Mouse (Mus musculus) midbrain, embryonic 10.5 days (tissue): ENCODE results near the gene Grin2a. TPM values are rescaled to one million over a fixed set of nuclear protein-coding genes. Genes with fewer than 3 reads are reported as not detected.

Experiments used
- DNase-seq: peaks from one replicate; pipeline ENCODE4 v3.0.0-alpha.2; 2017; ENCODE audit warnings: low spot score
- H3K27ac ChIP-seq: fragments of 300-500 bp; sonication (generic); replicated peaks from 2 replicates; pipeline ENCODE4 v1.5.1; 2016; ENCODE audit warnings: mild to moderate bottlenecking
- H3K27me3 ChIP-seq: fragments of 300-500 bp; sonication (generic); 2 replicates; pipeline ENCODE4 v1.6.1; 2016; ENCODE audit warnings: low read depth, mild to moderate bottlenecking; ENCODE audit not compliant: poor library complexity, severe bottlenecking
- H3K36me3 ChIP-seq: fragments of 300-500 bp; sonication (generic); 2 replicates; pipeline ENCODE4 v1.6.1; 2016; ENCODE audit warnings: mild to moderate bottlenecking, moderate library complexity
- H3K4me1 ChIP-seq: fragments of 300-500 bp; sonication (generic); 2 replicates; pipeline ENCODE4 v1.6.1; 2016
- H3K4me3 ChIP-seq: fragments of 300-500 bp; sonication (generic); 2 replicates; pipeline ENCODE4 v1.5.1; 2016; ENCODE audit warnings: mild to moderate bottlenecking, moderate library complexity
- H3K9me3 ChIP-seq: fragments of 300-500 bp; sonication (generic); replicated peaks from 2 replicates; pipeline ENCODE4 v1.6.1; 2016; ENCODE audit warnings: mild to moderate bottlenecking
- WGBS: fragments of 180-500 bp; shearing (Covaris S2); methylation state at CpG from one replicate; pipeline ENCODE4 v1.1.7; 2016; 5-methylcytosine and 5-hydroxymethylcytosine counted together
- polyA plus RNA-seq: library from polyadenylated mRNA; unstranded; fragments of >200 nt; fragmentation: Nextera tagmentation; extraction: Ambion mirVana; gene quantifications from 2 replicates; pipeline ENCODE4 v1.2.1, GENCODE M21; 2016

The Grin2a gene
- polyA plus RNA-seq, 1 experiment from 2014 or later = 1.8 TPM

- no peak for DNase-seq
- no peak overlapping the region for H3K27ac ChIP-seq
- 86% methylated on average over 2 of the region's 2 CpGs for WGBS
- no peaks in the 10 kb centered on the region for H3K4me1 ChIP-seq
- H3K9me3 ChIP-seq = no peaks in the 10 kb centered on the region
- H3K36me3 ChIP-seq = no peaks in the 10 kb centered on the region
- no peaks in the 10 kb centered on the region for H3K27me3 ChIP-seq
- no peak overlapping the region for H3K4me3 ChIP-seq
Measured at GRCm38 (mm10) chr16:9825110-9825483, 170.3 kb downstream of the Grin2a start.

DNA sequence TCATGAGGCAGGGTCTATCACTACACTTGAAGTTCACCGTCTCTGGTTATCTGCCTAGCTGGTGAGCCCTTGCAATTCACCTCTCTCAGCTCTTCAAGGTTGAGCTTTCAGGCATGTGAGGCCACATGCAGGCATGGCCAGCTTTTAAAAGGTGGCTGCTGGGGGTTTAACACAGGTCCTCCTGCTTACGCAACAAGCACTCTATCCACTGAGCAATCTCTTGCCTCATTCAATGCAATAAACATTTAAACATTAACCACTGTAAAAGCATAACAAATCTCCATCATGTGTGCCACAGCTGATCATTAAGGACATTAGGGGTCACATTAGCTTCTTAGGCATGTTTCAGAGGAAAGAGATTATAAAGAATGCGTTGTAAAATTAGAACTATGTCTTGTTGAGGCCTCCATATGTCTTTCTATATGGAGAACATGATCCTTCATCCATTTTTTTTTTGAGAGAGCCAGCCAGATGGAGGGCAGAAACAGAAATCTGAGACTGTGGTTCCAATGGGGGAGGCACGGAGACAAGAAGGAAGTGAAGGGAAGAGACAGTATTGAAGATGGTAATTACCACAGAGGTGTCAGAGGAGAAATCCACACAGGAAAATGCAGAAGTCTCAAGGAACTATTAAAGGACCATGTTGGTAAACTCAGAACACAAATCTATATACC lies 170.8 kb downstream of the Grin2a start:
- Histone ChIP-seq H3K4me1 (peaks cover 2% of the 10 kb centered on the region; the same call in 1 of the 2 replicates), H3K36me3 (no peaks in the 10 kb centered on the region), H3K27ac (no peak overlapping the region), H3K27me3 (no peaks in the 10 kb centered on the region), H3K4me3 (no peak overlapping the region), H3K9me3 (no peaks in the 10 kb centered on the region)
- DNase-seq = no peak
- WGBS = 88% methylated on average over 4 of the region's 4 CpGs

- no peak overlapping the region for H3K27ac ChIP-seq
- no peaks in the 10 kb centered on the region for H3K36me3 ChIP-seq
- H3K4me3 ChIP-seq = no peak overlapping the region
- no peak for DNase-seq
- no peaks in the 10 kb centered on the region for H3K9me3 ChIP-seq
- peaks cover 5% of the 10 kb centered on the region; the same call in 1 of the 2 replicates for H3K4me1 ChIP-seq
- no peaks in the 10 kb centered on the region for H3K27me3 ChIP-seq
Measured at GRCm38 (mm10) chr16:9823686-9824085, 171.7 kb downstream of the Grin2a start.

DNA sequence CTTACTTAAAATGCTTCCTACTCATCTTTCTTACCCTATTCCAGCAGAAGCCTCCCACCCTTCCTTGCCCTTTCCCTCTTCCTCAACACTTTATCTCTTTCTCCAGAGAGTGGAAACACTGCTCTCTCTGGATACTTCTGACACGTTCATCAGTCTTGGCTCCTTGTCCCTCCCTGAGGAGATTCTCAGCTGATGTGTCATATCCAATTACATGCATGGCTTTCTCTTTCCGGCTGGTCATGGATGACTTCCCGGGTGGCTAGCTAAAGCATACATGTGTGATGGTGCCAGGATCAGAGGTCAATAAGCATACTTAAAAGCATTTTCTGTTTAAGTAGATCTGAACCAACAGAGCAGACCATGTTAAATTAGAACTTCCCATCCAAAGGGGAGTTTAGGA lies 175.9 kb downstream of the Grin2a start:
- H3K27me3 ChIP-seq = no peaks in the 10 kb centered on the region
- no peak overlapping the region for H3K4me3 ChIP-seq
- H3K4me1 ChIP-seq = peaks cover 5% of the 10 kb centered on the region; the same call in 1 of the 2 replicates
- no peaks in the 10 kb centered on the region for H3K36me3 ChIP-seq
- DNase-seq = peak; percentile 12
- no peaks in the 10 kb centered on the region for H3K9me3 ChIP-seq
- 51% methylated on average over 3 of the region's 3 CpGs for WGBS
- H3K27ac ChIP-seq = no peak overlapping the region

DNA sequence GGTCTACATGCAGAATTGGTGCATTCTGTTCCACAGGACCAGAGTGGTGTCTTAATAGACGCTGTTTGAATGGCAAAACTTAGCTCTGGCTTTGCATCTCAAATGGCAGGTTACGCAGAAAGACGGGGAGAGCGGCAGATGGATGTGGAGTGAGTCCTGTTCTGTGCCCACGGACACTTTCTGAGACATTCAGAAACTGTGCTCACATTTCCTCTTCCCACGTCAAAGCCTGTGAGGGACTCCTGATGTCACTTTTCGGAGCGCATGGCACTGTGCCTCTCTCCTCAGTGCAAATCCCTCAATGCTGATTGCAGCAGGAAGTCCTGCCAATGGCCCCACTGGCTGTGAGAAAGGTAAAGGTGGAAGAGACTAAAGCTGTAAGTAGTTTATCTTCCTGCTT lies 194.0 kb downstream of the Grin2a start:
- H3K9me3 ChIP-seq = no peaks in the 10 kb centered on the region
- no peak overlapping the region for H3K4me3 ChIP-seq
- H3K36me3 ChIP-seq = no peaks in the 10 kb centered on the region
- H3K4me1 ChIP-seq = no peaks in the 10 kb centered on the region
- WGBS = 91% methylated on average over 8 of the region's 8 CpGs
- H3K27ac ChIP-seq = no peak overlapping the region
- no peaks in the 10 kb centered on the region for H3K27me3 ChIP-seq
- DNase-seq = no peak

DNA sequence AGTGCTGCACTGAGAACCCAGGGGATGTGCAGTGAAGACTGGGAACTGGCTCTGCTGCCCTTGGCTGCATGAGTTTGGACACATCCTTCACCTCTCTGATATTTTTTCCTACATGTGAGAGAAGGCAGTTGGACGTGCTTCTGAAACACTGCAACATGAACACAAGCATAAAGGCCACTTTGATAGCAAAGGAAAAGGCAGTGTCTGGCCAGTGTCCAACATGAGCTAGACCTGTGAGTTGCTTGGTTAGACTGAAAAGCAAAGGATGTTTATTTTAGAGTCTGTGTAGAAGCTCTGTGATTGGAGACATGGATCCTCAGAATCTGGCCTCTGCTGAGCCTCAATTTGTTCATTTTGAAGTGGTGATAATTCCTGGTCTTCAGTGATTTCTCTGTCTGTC lies 195.1 kb downstream of the Grin2a start:
- Histone ChIP-seq H3K27me3 (no peaks in the 10 kb centered on the region), H3K36me3 (no peaks in the 10 kb centered on the region), H3K4me1 (no peaks in the 10 kb centered on the region), H3K4me3 (no peak overlapping the region), H3K9me3 (no peaks in the 10 kb centered on the region), H3K27ac (no peak overlapping the region)
- 89% methylated on average over 1 of the region's 1 CpGs for WGBS
- no peak for DNase-seq

GRCm38 (mm10) chr16:9792976-9793375 lies 202.4 kb downstream of the Grin2a start:
- 92% methylated on average over 2 of the region's 2 CpGs for WGBS
- no peak for DNase-seq
- no peaks in the 10 kb centered on the region for H3K36me3 ChIP-seq

GRCm38 (mm10) chr16:9786261-9786660 lies 209.1 kb downstream of the Grin2a start:
- no peak overlapping the region for H3K4me3 ChIP-seq
- no peaks in the 10 kb centered on the region for H3K36me3 ChIP-seq
- 0 out of 2 replicates have a peak, but pooled peaks cover 3% of the 10 kb centered on the region for H3K4me1 ChIP-seq
- H3K9me3 ChIP-seq = no peaks in the 10 kb centered on the region
- H3K27ac ChIP-seq = no peak overlapping the region
- no peaks in the 10 kb centered on the region for H3K27me3 ChIP-seq
- DNase-seq = no peak
- 63% methylated on average over 1 of the region's 1 CpGs for WGBS

More at GRCm38 (mm10) chr16:9792976-9793375, 202.4 kb downstream of the Grin2a start:
- H3K27me3 ChIP-seq = no peaks in the 10 kb centered on the region
- H3K9me3 ChIP-seq = no peaks in the 10 kb centered on the region
- no peaks in the 10 kb centered on the region for H3K4me1 ChIP-seq
- no peak overlapping the region for H3K27ac ChIP-seq
- no peak overlapping the region for H3K4me3 ChIP-seq

DNA sequence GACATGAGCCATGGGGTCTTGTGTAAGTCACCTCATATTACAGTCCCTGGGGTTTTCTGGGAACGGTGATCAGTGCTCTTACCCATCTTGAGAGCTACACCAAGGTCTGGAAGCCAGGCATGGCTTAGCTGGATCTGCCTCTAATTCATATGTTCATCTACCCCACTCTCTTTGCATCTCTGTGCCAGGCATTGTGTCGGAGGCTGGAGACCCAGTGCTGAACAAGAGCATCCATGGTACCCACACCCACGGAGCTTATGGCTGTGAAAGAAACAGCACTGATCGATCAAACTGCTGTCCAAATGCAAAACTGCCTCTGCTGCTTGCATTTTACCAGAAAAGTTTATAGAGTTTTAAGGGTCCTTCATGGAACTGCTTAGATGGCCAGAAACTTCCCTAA lies 209.5 kb downstream of the Grin2a start:
- H3K36me3 ChIP-seq = no peaks in the 10 kb centered on the region
- 0 out of 2 replicates have a peak, but pooled peaks cover 3% of the 10 kb centered on the region for H3K4me1 ChIP-seq
- H3K27ac ChIP-seq = no peak overlapping the region
- no peak overlapping the region for H3K4me3 ChIP-seq
- H3K27me3 ChIP-seq = no peaks in the 10 kb centered on the region
- 89% methylated on average over 4 of the region's 4 CpGs for WGBS
- no peaks in the 10 kb centered on the region for H3K9me3 ChIP-seq
- DNase-seq = no peak

DNA sequence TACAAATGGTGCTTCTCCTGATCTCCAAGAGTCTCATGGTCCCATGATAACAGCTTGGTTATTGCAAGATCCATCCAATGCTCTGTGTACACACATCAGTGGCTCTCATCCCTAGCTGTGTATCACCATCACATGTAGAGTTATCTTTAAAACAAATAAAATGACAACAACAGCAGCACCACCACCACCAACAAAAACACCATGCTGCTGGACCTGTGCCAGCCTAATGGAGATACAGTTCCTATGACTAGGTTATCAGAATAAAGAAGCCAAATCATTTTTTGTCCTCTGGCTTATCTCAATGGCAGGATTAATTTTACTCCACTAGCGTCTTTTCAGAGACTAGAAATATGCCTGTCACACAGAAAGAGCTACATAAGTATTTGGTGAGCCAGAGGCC lies 226.4 kb downstream of the Grin2a start:
- Histone ChIP-seq H3K27ac (no peak overlapping the region), H3K36me3 (no peaks in the 10 kb centered on the region), H3K4me3 (no peak overlapping the region), H3K9me3 (no peaks in the 10 kb centered on the region), H3K27me3 (no peaks in the 10 kb centered on the region), H3K4me1 (no peaks in the 10 kb centered on the region)
- 86% methylated on average over 1 of the region's 1 CpGs for WGBS
- no peak for DNase-seq

DNA sequence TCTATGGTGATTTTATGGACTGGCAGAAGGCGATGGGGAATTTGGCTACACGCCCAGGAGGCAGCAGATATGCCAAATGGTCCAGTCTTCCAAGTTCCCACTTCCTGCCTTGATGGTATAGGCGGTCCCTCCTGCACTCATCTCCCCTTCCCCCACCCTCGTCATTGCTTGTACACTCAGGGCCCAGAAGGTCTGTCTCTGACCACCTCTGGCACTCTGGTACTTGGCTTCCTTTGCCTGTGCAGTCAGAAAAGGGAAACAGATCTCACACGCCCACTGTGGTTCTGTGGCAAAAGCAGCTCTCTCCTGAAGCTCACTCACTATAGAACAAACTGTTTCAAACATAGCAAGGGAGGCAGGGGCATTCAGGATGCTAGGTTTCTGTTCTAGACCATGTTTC lies 227.0 kb downstream of the Grin2a start:
- Histone ChIP-seq H3K4me3 (no peak overlapping the region), H3K27ac (no peak overlapping the region), H3K4me1 (no peaks in the 10 kb centered on the region), H3K27me3 (no peaks in the 10 kb centered on the region), H3K36me3 (no peaks in the 10 kb centered on the region), H3K9me3 (no peaks in the 10 kb centered on the region)
- 91% methylated on average over 5 of the region's 5 CpGs for WGBS
- no peak for DNase-seq

DNA sequence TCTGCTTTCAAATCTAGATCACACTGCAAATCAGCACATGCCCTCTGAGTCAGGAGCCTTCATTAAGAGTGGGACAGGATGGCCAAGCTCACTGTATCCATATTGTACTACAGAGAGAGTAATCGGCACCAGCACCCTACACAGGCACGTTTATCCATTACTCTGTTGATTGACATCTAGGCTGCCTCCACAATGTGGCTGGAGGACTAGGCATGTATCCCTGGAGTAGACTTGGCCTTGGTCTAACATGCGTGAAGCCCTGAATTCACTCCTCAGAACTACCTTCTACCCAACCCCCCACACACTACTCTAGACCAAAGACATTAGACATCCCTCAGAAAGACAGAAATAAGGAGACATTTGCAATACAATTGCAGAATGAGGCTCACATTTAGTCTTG lies 227.4 kb downstream of the Grin2a start:
- no peak overlapping the region for H3K27ac ChIP-seq
- no peaks in the 10 kb centered on the region for H3K9me3 ChIP-seq
- no peak overlapping the region for H3K4me3 ChIP-seq
- H3K27me3 ChIP-seq = no peaks in the 10 kb centered on the region
- no peaks in the 10 kb centered on the region for H3K4me1 ChIP-seq
- H3K36me3 ChIP-seq = no peaks in the 10 kb centered on the region
- DNase-seq = no peak
- WGBS = 93% methylated on average over 3 of the region's 3 CpGs

GRCm38 (mm10) chr16:9764086-9764485 lies 231.3 kb downstream of the Grin2a start:
- no peaks in the 10 kb centered on the region for H3K9me3 ChIP-seq
- no peaks in the 10 kb centered on the region for H3K4me1 ChIP-seq
- H3K4me3 ChIP-seq = no peak overlapping the region
- H3K27ac ChIP-seq = no peak overlapping the region
- no peaks in the 10 kb centered on the region for H3K36me3 ChIP-seq
- H3K27me3 ChIP-seq = no peaks in the 10 kb centered on the region
- DNase-seq = no peak
- WGBS = 83% methylated on average over 2 of the region's 2 CpGs

GRCm38 (mm10) chr16:9760347-9760746 lies 235.0 kb downstream of the Grin2a start:
- 100% methylated on average over 2 of the region's 2 CpGs for WGBS
- Histone ChIP-seq H3K27me3 (no peaks in the 10 kb centered on the region), H3K4me1 (0 out of 2 replicates have a peak, but pooled peaks cover 3% of the 10 kb centered on the region), H3K9me3 (no peaks in the 10 kb centered on the region), H3K4me3 (no peak overlapping the region), H3K36me3 (no peaks in the 10 kb centered on the region), H3K27ac (no peak overlapping the region)
- DNase-seq = no peak
